Mouse (Mus musculus) liver, embryonic 18 days (tissue): ENCODE data around the gene Snx6. TPM values are rescaled to one million over a fixed set of nuclear protein-coding genes. Genes with fewer than 3 reads are reported as not detected.

ENCODE experiments used
- polyA plus RNA-seq: library from polyadenylated mRNA; depleted of rRNA; stranded (reverse); fragments of >200 nt; gene quantifications from 2 replicates; pipeline ENCODE4 v1.2.3, GENCODE M21; 2012; rRNA removed

Gene Snx6
- 24.3 and 28.0 TPM in 2 replicates for polyA plus RNA-seq

GRCm38 (mm10) chr12:54795153-54795998, at the start of gene Snx6:
Gene Snx6 (minus strand): TSS chr12:54795703.

Other genes with a start within 250 kb of the Snx6 start
- gene Sptssa, start 139.1 kb downstream of the Snx6 start, polyA plus RNA-seq, result 77.4 and 86.8 TPM in 2 replicates
- gene Eapp, start 99.8 kb downstream of the Snx6 start, polyA plus RNA-seq, result 7.6 and 7.8 TPM in 2 replicates
- 14.7 and 15.5 TPM in 2 replicates for gene Cfl2, start 67.2 kb upstream of the Snx6 start, polyA plus RNA-seq
- not detected in 2 replicates for gene Gm20403, start 190.8 kb upstream of the Snx6 start, polyA plus RNA-seq
- 11.4 and 13.1 TPM in 2 replicates for gene Baz1a, start 218.6 kb upstream of the Snx6 start, polyA plus RNA-seq